Mouse (Mus musculus): ENCODE results near the gene Atg10. TPM values are rescaled to one million over a fixed set of nuclear protein-coding genes. Genes with fewer than 3 reads are reported as not detected.
A peak's percentile ranks its signal among the peaks of the same experiment; 100 is the strongest.

Atg10 gene
- polyA plus RNA-seq, 1 experiment from 2014 or later = 7.9 TPM

DNA sequence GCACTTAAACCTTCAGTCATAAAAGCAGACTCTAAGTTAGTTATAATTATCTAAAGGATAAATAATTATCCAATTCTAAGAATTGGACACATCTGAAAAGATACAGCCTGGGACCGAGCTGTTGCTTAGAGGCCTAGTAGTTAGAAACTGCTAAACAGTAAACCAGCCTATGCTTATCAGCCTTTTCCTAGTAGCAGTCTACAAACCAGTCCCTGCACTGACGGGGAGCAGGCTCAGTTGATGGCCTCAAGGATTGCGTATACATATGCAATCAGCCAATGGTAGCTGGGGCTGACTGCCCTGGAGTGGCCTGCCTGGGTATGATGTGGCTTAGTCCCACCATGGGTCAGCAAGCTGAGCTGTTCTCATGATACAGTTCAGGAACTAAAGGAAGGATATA is 39.5 kb downstream of the Atg10 start:
- 39% methylated on average over 3 of the region's 3 CpGs for WGBS
- ATAC-seq (replicated peaks; ENCODE audit: low FRiP score) = peak; percentile 84
- H3K4me1 ChIP-seq (replicated peaks; ENCODE audit: control insufficient read depth, insufficient read depth, low read length) = peaks cover 7% of the 10 kb centered on the region; the same call in 1 of the 2 replicates

DNA sequence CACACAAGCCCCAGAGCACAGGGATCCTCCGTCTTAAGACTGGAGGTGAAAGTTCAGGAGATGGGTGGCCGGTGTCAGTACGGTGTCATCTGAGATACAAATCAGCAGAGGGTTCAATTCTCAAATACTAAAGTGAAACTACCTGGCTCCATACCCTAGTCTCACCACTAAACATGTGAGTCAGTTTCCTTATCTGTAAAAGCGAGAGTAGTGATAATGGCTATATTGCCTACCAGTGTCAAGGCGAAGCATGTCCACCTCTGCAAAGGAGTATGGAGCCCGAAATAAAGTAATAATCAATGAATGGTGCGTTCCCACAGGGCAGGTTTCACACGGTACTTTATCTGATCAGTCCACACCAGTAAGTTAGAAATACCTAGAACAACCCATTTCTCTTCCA is 43.4 kb downstream of the Atg10 start:
- 75% methylated on average over 8 of the region's 8 CpGs for WGBS
- DNase-seq (ENCODE audit: low spot score) (no peak), ATAC-seq (replicated peaks; ENCODE audit: low FRiP score) (no peak)
- H3K4me3 ChIP-seq (ENCODE audit: low read depth, low read length) = no peak overlapping the region
- H3K27ac ChIP-seq (ENCODE audit: low read depth, low read length) = no peak overlapping the region
- H3K36me3 ChIP-seq (ENCODE audit: control insufficient read depth, insufficient read depth, low read length) = no peaks in the 10 kb centered on the region
- no peaks in the 10 kb centered on the region for H3K27me3 ChIP-seq (replicated peaks; ENCODE audit: control insufficient read depth, insufficient read depth, low read length)
- peaks cover 5% of the 10 kb centered on the region; the same call in 1 of the 2 replicates for H3K4me1 ChIP-seq (replicated peaks; ENCODE audit: control insufficient read depth, insufficient read depth, low read length)
- no peak overlapping the region for H3K9ac ChIP-seq (ENCODE audit: low read depth, low read length)
- H3K9me3 ChIP-seq (ENCODE audit: control insufficient read depth, low read length) = no peaks in the 10 kb centered on the region
- H3K4me2 ChIP-seq = no peak overlapping the region

More for the DNA sequence above, 39.5 kb downstream of the Atg10 start:
- H3K4me2 ChIP-seq = no peak overlapping the region
- H3K36me3 ChIP-seq (ENCODE audit: control insufficient read depth, insufficient read depth, low read length) = no peaks in the 10 kb centered on the region
- no peaks in the 10 kb centered on the region for H3K9me3 ChIP-seq (ENCODE audit: control insufficient read depth, low read length)
- no peak overlapping the region for H3K9ac ChIP-seq (ENCODE audit: low read depth, low read length)
- no peaks in the 10 kb centered on the region for H3K27me3 ChIP-seq (replicated peaks; ENCODE audit: control insufficient read depth, insufficient read depth, low read length)
- no peak overlapping the region for H3K4me3 ChIP-seq (ENCODE audit: low read depth, low read length)
- no peak overlapping the region; the same call in 1 of the 2 replicates for H3K27ac ChIP-seq (ENCODE audit: low read depth, low read length)
- no peak for DNase-seq (ENCODE audit: low spot score)

DNA sequence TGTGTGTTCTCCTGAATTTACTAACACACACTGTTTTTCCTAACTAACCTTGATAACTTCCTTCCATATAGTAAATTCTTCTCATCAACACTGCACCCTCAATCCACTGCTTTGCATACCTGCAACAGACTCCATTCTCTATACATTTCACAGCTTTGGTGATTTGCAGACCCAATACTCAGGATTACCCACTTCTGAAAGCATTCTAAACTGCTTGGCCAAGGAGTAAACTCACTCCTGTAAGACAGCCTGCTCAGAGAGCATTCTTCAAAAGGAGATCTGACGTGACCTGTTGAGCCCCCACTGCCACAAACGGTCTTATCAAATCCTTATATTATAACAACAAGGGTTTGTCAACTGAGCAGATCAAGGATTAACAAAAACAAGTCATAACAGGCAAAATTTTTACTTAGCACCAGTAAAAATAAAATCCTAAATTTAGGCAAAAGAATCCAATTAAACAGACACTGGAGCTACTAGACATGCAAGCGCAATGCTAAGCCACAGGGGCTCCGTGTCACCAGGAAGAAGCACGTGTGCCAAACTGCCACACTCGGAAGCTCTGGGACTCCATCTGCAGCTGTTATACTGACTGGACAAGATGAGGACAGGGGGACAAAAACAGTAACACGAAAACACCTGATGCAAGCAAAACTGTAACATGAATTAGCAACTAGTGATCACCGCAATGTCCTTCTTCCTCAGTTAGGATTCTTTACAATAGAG is 44.4 kb downstream of the Atg10 start:
- ATAC-seq (replicated peaks; ENCODE audit: low FRiP score) (no peak), DNase-seq (ENCODE audit: low spot score) (no peak)
- Histone ChIP-seq H3K9ac (ENCODE audit: low read depth, low read length) (no peak overlapping the region), H3K4me3 (ENCODE audit: low read depth, low read length) (no peak overlapping the region), H3K27me3 (replicated peaks; ENCODE audit: control insufficient read depth, insufficient read depth, low read length) (no peaks in the 10 kb centered on the region), H3K27ac (ENCODE audit: low read depth, low read length) (no peak overlapping the region), H3K4me1 (replicated peaks; ENCODE audit: control insufficient read depth, insufficient read depth, low read length) (no peaks in the 10 kb centered on the region), H3K4me2 (no peak overlapping the region), H3K9me3 (ENCODE audit: control insufficient read depth, low read length) (no peaks in the 10 kb centered on the region), H3K36me3 (ENCODE audit: control insufficient read depth, insufficient read depth, low read length) (no peaks in the 10 kb centered on the region)
- 77% methylated on average over 8 of the region's 8 CpGs for WGBS

- ATAC-seq (replicated peaks; ENCODE audit: low FRiP score) (no peak), DNase-seq (ENCODE audit: low spot score) (no peak)
- H3K9me3 ChIP-seq (ENCODE audit: control insufficient read depth, low read length) = no peaks in the 10 kb centered on the region
- no peak overlapping the region for H3K9ac ChIP-seq (ENCODE audit: low read depth, low read length)
- no peak overlapping the region for H3K4me3 ChIP-seq (ENCODE audit: low read depth, low read length)
- no peaks in the 10 kb centered on the region for H3K27me3 ChIP-seq (replicated peaks; ENCODE audit: control insufficient read depth, insufficient read depth, low read length)
- H3K4me1 ChIP-seq (replicated peaks; ENCODE audit: control insufficient read depth, insufficient read depth, low read length) = no peaks in the 10 kb centered on the region
- H3K36me3 ChIP-seq (ENCODE audit: control insufficient read depth, insufficient read depth, low read length) = no peaks in the 10 kb centered on the region
- 68% methylated on average over 9 of the region's 9 CpGs for WGBS
- H3K27ac ChIP-seq (ENCODE audit: low read depth, low read length) = no peak overlapping the region
- H3K4me2 ChIP-seq = no peak overlapping the region
Measured at GRCm38 (mm10) chr13:91178428-91179160, 45.2 kb downstream of the Atg10 start.

DNA sequence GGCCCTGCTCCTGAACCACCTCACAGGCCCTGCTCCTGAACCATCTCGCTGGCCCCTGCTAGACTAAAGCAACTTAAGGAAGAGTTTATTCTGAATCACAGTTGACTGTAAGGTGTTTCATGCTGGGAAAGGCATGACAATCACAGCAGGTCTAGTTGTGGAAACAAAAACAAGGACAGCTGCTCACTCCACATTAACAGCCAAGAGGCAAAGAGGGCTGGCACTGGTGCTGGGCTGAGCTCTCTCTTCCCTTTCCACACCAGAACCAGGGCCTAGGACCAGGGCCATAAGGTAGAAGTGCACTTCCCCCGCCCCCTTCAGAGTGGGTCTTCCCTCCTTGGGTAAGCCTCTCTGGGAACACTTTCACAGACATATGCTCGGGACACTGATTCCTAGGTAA is 48.4 kb downstream of the Atg10 start:
- H3K4me3 ChIP-seq (ENCODE audit: low read depth, low read length) = no peak overlapping the region
- 79% methylated on average over 3 of the region's 3 CpGs for WGBS
- DNase-seq (ENCODE audit: low spot score) (no peak), ATAC-seq (replicated peaks; ENCODE audit: low FRiP score) (no peak)
- H3K27me3 ChIP-seq (replicated peaks; ENCODE audit: control insufficient read depth, insufficient read depth, low read length) = no peaks in the 10 kb centered on the region
- no peak overlapping the region for H3K4me2 ChIP-seq
- no peak overlapping the region for H3K9ac ChIP-seq (ENCODE audit: low read depth, low read length)
- H3K4me1 ChIP-seq (replicated peaks; ENCODE audit: control insufficient read depth, insufficient read depth, low read length) = no peaks in the 10 kb centered on the region
- H3K9me3 ChIP-seq (ENCODE audit: control insufficient read depth, low read length) = no peaks in the 10 kb centered on the region
- H3K27ac ChIP-seq (ENCODE audit: low read depth, low read length) = no peak overlapping the region
- no peaks in the 10 kb centered on the region for H3K36me3 ChIP-seq (ENCODE audit: control insufficient read depth, insufficient read depth, low read length)

DNA sequence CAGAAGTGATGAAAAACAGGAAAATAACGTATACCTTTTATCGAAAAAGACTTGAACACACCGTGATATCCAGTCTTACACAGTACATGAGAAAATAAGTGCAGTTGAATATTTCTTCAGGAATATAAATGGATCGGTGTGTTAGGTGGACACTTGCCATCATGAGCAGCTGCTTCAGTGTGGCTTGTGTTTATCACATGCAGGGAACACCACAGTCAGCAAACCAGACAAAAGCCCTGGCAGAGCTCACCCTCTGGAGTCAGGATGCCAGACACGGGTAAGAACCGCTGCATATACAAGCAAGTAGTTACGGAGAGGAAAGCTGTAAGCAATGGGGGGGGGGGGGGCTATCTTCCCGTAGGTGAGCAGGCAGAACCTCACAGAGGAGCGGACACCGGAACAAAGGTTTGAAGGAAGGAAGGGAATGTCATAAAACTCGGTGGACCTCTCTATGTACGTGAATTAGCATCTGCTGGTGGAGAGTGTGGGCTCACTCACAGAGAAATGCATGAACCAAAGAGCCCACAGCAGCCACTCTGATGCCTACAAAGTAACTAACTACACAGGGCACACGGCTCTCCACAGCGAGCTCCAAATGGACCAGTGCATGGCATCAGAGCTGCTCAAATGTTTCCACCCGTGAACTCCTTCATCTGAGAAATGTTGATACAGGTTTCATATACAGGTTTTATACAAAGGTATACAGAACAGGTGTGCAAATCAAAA is 51.8 kb downstream of the Atg10 start:
- ATAC-seq (replicated peaks; ENCODE audit: low FRiP score) (no peak), DNase-seq (ENCODE audit: low spot score) (no peak)
- Histone ChIP-seq H3K36me3 (ENCODE audit: control insufficient read depth, insufficient read depth, low read length) (no peaks in the 10 kb centered on the region), H3K4me2 (no peak overlapping the region), H3K27me3 (replicated peaks; ENCODE audit: control insufficient read depth, insufficient read depth, low read length) (no peaks in the 10 kb centered on the region), H3K4me1 (replicated peaks; ENCODE audit: control insufficient read depth, insufficient read depth, low read length) (peaks cover 9% of the 10 kb centered on the region), H3K9ac (ENCODE audit: low read depth, low read length) (no peak overlapping the region), H3K4me3 (ENCODE audit: low read depth, low read length) (no peak overlapping the region), H3K27ac (ENCODE audit: low read depth, low read length) (no peak overlapping the region), H3K9me3 (ENCODE audit: control insufficient read depth, low read length) (no peaks in the 10 kb centered on the region)
- WGBS = 85% methylated on average over 15 of the region's 15 CpGs

DNA sequence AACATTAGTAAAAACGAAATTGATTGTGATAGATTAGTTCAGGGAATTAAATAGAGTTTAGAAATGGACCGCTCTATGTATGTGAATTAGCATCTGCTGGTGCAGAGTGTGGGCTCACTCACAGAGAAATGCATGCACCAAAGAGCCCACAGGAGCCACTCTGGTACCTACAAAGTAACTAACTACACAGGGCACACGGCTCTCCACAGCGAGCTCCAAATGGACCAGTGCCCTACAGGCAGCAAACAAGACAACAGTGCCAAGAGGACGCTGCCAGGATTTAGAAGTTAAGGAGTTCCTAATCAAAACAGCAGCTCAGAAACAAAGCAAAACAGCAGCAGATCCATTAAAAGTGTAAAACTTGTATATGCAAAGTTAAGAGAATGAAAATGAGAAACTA is 52.6 kb downstream of the Atg10 start:
- no peak overlapping the region for H3K4me2 ChIP-seq
- ATAC-seq (replicated peaks; ENCODE audit: low FRiP score) = no peak
- H3K27me3 ChIP-seq (replicated peaks; ENCODE audit: control insufficient read depth, insufficient read depth, low read length) = no peaks in the 10 kb centered on the region
- H3K9me3 ChIP-seq (ENCODE audit: control insufficient read depth, low read length) = no peaks in the 10 kb centered on the region
- H3K4me1 ChIP-seq (replicated peaks; ENCODE audit: control insufficient read depth, insufficient read depth, low read length) = peaks cover 11% of the 10 kb centered on the region
- H3K36me3 ChIP-seq (ENCODE audit: control insufficient read depth, insufficient read depth, low read length) = no peaks in the 10 kb centered on the region
- H3K9ac ChIP-seq (ENCODE audit: low read depth, low read length) = no peak overlapping the region
- WGBS = 87% methylated on average over 5 of the region's 5 CpGs
- no peak overlapping the region for H3K27ac ChIP-seq (ENCODE audit: low read depth, low read length)
- DNase-seq (ENCODE audit: low spot score) = no peak
- H3K4me3 ChIP-seq (ENCODE audit: low read depth, low read length) = no peak overlapping the region

GRCm38 (mm10) chr13:91169529-91170319 is 54.0 kb downstream of the Atg10 start:
- no peak overlapping the region for H3K27ac ChIP-seq (ENCODE audit: low read depth, low read length)
- no peak for DNase-seq (ENCODE audit: low spot score)
- ATAC-seq (replicated peaks; ENCODE audit: low FRiP score) = peak; percentile 52

More at GRCm38 (mm10) chr13:91169529-91170319, 54.0 kb downstream of the Atg10 start:
- Histone ChIP-seq H3K36me3 (ENCODE audit: control insufficient read depth, insufficient read depth, low read length) (no peaks in the 10 kb centered on the region), H3K4me3 (ENCODE audit: low read depth, low read length) (no peak overlapping the region), H3K27me3 (replicated peaks; ENCODE audit: control insufficient read depth, insufficient read depth, low read length) (no peaks in the 10 kb centered on the region), H3K9ac (ENCODE audit: low read depth, low read length) (no peak overlapping the region), H3K4me2 (peak overlapping the region; percentile 53), H3K4me1 (replicated peaks; ENCODE audit: control insufficient read depth, insufficient read depth, low read length) (peaks cover 16% of the 10 kb centered on the region), H3K9me3 (ENCODE audit: control insufficient read depth, low read length) (no peaks in the 10 kb centered on the region)
- 43% methylated on average over 17 of the region's 17 CpGs for WGBS
